Mouse (Mus musculus): ENCODE measurements at regions not wholly inside any gene's neighbourhood (a gene's known extent, or its start where the extent isn't known, plus 50 kb on each side); places are given as distances from the start of the nearest gene placed in this dataset.

DNA sequence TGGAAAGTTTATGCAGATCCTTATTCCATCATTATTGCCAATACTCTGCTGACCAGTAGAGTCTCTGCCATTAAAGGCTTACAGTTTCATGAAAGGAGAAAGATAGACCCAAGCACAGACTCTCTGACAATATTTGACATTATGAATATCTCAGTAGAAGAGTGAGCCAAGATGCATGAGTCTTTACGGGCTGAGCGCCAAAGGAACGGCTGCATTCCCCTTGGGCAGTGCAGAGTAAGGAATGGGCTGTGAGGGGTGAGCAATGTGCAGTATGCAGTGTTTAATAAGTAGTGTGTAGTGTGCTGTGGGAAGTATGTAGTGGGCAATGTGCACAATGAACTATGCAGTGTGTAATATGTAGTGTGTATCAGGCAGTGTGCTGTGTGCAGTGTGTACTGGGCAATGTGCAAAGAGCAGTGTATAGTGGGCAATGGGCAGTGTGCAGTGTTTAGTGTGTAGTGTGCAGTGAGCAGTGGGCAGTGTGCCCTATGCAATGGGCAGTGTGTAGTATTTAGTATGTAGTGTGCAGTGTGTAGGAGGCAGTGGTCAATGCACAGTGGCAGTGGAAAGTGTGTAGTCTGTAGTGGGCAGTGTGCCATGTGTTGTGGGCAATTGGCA, 671.8 kb downstream of the 5730522E02Rik start:
- Histone ChIP-seq H3K27ac (ENCODE audit: low read depth, low read length) (no peak overlapping the region), H3K4me2 (replicated peaks; ENCODE audit: low read depth, low read length) (no peak overlapping the region), H3K4me1 (replicated peaks; ENCODE audit: control insufficient read depth, insufficient read depth, low read length) (no peaks in the 10 kb centered on the region), H3K36me3 (ENCODE audit: control insufficient read depth, insufficient read depth, low read length) (no peaks in the 10 kb centered on the region), H3K4me3 (ENCODE audit: low read depth, low read length) (no peak overlapping the region), H3K9me3 (ENCODE audit: control insufficient read depth, low read length) (no peaks in the 10 kb centered on the region), H3K9ac (ENCODE audit: low read depth, low read length) (no peak overlapping the region), H3K27me3 (ENCODE audit: control insufficient read depth, insufficient read depth, low read length) (no peaks in the 10 kb centered on the region)
- DNase-seq (ENCODE audit: low spot score) (no peak), ATAC-seq (ENCODE audit: low FRiP score) (no peak)
- WGBS: 99% methylated on average over 3 of the region's 3 CpGs

DNA sequence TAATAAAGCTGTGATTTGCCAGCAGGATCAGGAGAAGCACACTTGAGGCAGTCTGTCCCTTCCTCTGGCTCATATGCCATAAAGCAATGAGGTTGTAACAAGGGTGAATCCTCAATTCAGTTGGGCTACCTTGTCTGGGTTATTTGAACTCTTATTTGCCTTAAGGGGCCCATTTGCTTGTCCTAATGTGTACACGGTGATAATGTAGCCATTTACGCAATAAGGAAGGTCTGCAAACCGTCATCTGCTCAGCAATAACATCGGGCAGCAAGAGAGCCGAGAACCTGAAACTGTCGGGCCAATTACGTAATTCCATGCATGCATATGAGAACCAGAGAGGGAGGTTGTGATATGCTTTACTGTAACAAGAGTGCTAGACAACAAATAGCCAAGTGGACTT, 674.5 kb downstream of the 5730522E02Rik start:
- H3K4me2 ChIP-seq (replicated peaks; ENCODE audit: low read depth, low read length): no peak overlapping the region
- 89% methylated on average over 7 of the region's 7 CpGs for WGBS
- no peak overlapping the region for H3K27ac ChIP-seq (ENCODE audit: low read depth, low read length)
- no peaks in the 10 kb centered on the region for H3K36me3 ChIP-seq (ENCODE audit: control insufficient read depth, insufficient read depth, low read length)
- H3K4me3 ChIP-seq (ENCODE audit: low read depth, low read length): no peak overlapping the region
- DNase-seq (ENCODE audit: low spot score) (no peak), ATAC-seq (ENCODE audit: low FRiP score) (no peak)
- H3K27me3 ChIP-seq (ENCODE audit: control insufficient read depth, insufficient read depth, low read length): no peaks in the 10 kb centered on the region
- H3K9ac ChIP-seq (ENCODE audit: low read depth, low read length): no peak overlapping the region
- H3K4me1 ChIP-seq (replicated peaks; ENCODE audit: control insufficient read depth, insufficient read depth, low read length): no peaks in the 10 kb centered on the region
- no peaks in the 10 kb centered on the region for H3K9me3 ChIP-seq (ENCODE audit: control insufficient read depth, low read length)

DNA sequence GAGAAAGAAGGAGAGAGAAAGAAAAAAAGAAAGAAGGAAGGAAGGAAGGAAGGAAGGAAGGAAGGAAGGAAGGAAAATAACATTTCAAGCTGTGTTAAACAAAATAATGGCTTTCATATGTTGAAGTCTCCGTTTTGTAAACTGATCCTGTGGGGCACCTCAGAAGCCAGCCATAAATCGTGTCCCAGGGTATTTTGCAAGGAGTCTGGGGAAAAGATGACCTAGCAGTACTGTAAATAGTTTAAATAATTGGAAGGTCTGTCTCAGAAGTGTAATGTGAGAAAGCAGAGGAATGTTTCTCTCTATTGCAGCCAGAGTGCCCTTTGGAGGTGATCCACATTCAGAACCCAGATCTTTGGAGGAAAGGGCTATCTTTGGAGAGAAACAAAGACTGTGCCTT, 677.5 kb downstream of the 5730522E02Rik start:
- WGBS: 62% methylated on average over 2 of the region's 2 CpGs

DNA sequence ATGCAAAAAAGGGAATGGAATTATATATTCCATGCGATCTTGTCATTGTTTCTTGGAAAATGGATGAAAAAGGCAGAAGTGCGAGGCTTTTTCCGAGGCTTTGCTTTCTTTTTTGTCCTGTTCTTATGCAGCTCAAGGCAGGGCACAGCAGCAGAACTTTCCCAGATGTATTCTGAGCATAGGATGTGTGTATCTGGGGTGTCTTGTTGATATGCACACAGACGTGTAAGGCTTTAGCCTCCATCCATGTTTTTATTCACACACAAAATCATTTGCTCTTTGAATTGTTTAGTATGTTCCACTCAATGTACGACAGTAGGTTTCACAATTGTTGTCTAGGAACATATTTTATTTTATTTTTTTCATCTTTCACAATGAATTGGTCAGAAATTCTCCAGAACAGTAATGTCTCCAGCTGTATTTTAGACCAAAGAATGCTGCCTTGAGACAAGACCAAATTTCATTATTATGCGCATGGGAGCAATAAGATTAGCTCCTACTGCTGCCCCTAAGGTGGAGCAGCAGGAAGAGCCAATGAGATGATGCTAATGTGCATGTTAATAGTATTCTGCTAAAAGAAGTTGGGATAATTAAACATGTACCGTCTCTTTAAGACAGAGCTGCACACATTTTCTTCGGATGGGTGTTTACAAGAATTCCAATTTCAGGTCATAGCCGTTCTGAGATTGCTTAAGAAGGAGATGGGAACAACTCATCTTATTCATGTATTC, 678.7 kb downstream of the 5730522E02Rik start:
- H3K9me3 ChIP-seq (ENCODE audit: control insufficient read depth, low read length): no peaks in the 10 kb centered on the region
- DNase-seq (ENCODE audit: low spot score) (no peak), ATAC-seq (ENCODE audit: low FRiP score) (peak; percentile 73)
- H3K27ac ChIP-seq (ENCODE audit: low read depth, low read length): peak overlapping the region; percentile 24; the same call in 1 of the 2 replicates
- no peaks in the 10 kb centered on the region for H3K36me3 ChIP-seq (ENCODE audit: control insufficient read depth, insufficient read depth, low read length)
- 71% methylated on average over 9 of the region's 9 CpGs for WGBS
- no peaks in the 10 kb centered on the region for H3K27me3 ChIP-seq (ENCODE audit: control insufficient read depth, insufficient read depth, low read length)
- H3K4me3 ChIP-seq (ENCODE audit: low read depth, low read length): no peak overlapping the region
- H3K4me2 ChIP-seq (replicated peaks; ENCODE audit: low read depth, low read length): no peak overlapping the region
- H3K4me1 ChIP-seq (replicated peaks; ENCODE audit: control insufficient read depth, insufficient read depth, low read length): no peaks in the 10 kb centered on the region
- H3K9ac ChIP-seq (ENCODE audit: low read depth, low read length): no peak overlapping the region

More for the DNA sequence above, 677.5 kb downstream of the 5730522E02Rik start:
- Histone ChIP-seq H3K9me3 (ENCODE audit: control insufficient read depth, low read length) (no peaks in the 10 kb centered on the region), H3K36me3 (ENCODE audit: control insufficient read depth, insufficient read depth, low read length) (no peaks in the 10 kb centered on the region), H3K4me2 (replicated peaks; ENCODE audit: low read depth, low read length) (no peak overlapping the region), H3K27ac (ENCODE audit: low read depth, low read length) (no peak overlapping the region), H3K4me3 (ENCODE audit: low read depth, low read length) (no peak overlapping the region), H3K9ac (ENCODE audit: low read depth, low read length) (no peak overlapping the region), H3K27me3 (ENCODE audit: control insufficient read depth, insufficient read depth, low read length) (no peaks in the 10 kb centered on the region), H3K4me1 (replicated peaks; ENCODE audit: control insufficient read depth, insufficient read depth, low read length) (no peaks in the 10 kb centered on the region)
- DNase-seq (ENCODE audit: low spot score) (no peak), ATAC-seq (ENCODE audit: low FRiP score) (no peak)

DNA sequence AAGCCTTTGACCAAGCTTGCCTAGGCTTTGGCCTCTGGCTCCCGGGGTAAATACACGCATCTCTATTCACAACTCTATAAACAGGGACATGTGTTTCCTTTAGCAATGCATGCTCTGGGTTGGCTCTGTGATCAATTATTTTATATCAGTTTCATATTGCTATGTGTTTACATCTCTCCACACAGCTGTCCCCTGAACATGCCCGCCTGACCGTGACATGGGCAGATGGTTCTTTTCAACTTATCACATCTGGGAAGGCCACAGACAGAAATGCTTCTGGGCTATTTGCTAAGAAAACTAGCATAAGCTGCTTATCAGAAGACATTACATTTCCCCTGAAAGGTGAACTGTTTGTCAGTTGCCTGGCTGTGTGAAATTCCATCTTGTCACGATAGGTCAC, 682.5 kb downstream of the 5730522E02Rik start:
- Histone ChIP-seq H3K4me2 (replicated peaks; ENCODE audit: low read depth, low read length) (no peak overlapping the region), H3K9me3 (ENCODE audit: control insufficient read depth, low read length) (no peaks in the 10 kb centered on the region), H3K27me3 (ENCODE audit: control insufficient read depth, insufficient read depth, low read length) (no peaks in the 10 kb centered on the region), H3K36me3 (ENCODE audit: control insufficient read depth, insufficient read depth, low read length) (no peaks in the 10 kb centered on the region), H3K9ac (ENCODE audit: low read depth, low read length) (no peak overlapping the region), H3K27ac (ENCODE audit: low read depth, low read length) (no peak overlapping the region), H3K4me1 (replicated peaks; ENCODE audit: control insufficient read depth, insufficient read depth, low read length) (no peaks in the 10 kb centered on the region), H3K4me3 (ENCODE audit: low read depth, low read length) (no peak overlapping the region)
- WGBS: 84% methylated on average over 5 of the region's 5 CpGs
- ATAC-seq (ENCODE audit: low FRiP score): no peak
- no peak for DNase-seq (ENCODE audit: low spot score)

DNA sequence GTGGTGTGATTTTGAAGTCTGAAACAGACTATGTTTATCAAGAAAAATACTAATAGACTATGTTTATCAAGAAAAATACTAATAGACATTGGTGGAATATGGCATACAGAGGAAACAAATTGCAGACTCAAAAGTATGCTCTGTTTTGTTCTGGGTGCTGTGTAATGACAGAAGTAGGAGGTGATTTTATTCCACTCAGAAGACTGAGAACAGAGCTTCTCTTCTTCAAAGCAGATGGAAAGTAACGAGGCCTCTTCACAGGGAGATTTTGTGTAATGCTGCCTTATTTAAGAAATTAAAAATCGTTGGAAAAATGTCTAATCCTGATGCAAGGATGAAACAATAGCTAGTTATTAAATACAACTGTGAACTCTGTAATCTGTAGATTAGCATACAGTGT, 691.7 kb downstream of the 5730522E02Rik start:
- H3K36me3 ChIP-seq (ENCODE audit: control insufficient read depth, insufficient read depth, low read length): no peaks in the 10 kb centered on the region
- H3K4me2 ChIP-seq (replicated peaks; ENCODE audit: low read depth, low read length): no peak overlapping the region
- H3K4me3 ChIP-seq (ENCODE audit: low read depth, low read length): no peak overlapping the region
- ATAC-seq (ENCODE audit: low FRiP score): no peak
- H3K27me3 ChIP-seq (ENCODE audit: control insufficient read depth, insufficient read depth, low read length): no peaks in the 10 kb centered on the region
- 86% methylated on average over 2 of the region's 2 CpGs for WGBS
- DNase-seq (ENCODE audit: low spot score): no peak
- no peak overlapping the region for H3K27ac ChIP-seq (ENCODE audit: low read depth, low read length)
- H3K9ac ChIP-seq (ENCODE audit: low read depth, low read length): no peak overlapping the region
- no peaks in the 10 kb centered on the region for H3K4me1 ChIP-seq (replicated peaks; ENCODE audit: control insufficient read depth, insufficient read depth, low read length)
- no peaks in the 10 kb centered on the region for H3K9me3 ChIP-seq (ENCODE audit: control insufficient read depth, low read length)

DNA sequence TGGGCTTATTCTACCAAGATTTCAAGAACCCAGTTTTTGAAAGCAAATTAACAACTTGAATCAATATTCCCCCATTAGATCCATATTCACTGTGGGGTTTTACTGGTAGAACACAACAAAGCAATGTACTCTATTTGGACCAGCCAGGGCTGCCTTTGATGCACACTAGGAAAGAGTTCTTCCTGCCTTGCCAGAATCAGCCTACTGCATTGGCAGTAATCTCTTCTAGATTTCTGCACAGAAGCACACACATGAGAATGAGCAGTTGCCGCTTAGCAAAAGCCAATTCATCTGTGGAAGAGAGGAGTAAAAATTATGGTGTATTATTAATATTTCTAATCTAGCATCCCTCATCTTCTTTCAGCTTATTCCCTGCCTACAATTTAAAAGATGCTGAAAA, 692.4 kb downstream of the 5730522E02Rik start:
- H3K9ac ChIP-seq (ENCODE audit: low read depth, low read length): no peak overlapping the region
- ATAC-seq (ENCODE audit: low FRiP score) (no peak), DNase-seq (ENCODE audit: low spot score) (no peak)
- H3K4me3 ChIP-seq (ENCODE audit: low read depth, low read length): no peak overlapping the region
- no peak overlapping the region for H3K27ac ChIP-seq (ENCODE audit: low read depth, low read length)
- H3K36me3 ChIP-seq (ENCODE audit: control insufficient read depth, insufficient read depth, low read length): no peaks in the 10 kb centered on the region
- H3K27me3 ChIP-seq (ENCODE audit: control insufficient read depth, insufficient read depth, low read length): no peaks in the 10 kb centered on the region
- H3K4me2 ChIP-seq (replicated peaks; ENCODE audit: low read depth, low read length): no peak overlapping the region
- H3K4me1 ChIP-seq (replicated peaks; ENCODE audit: control insufficient read depth, insufficient read depth, low read length): no peaks in the 10 kb centered on the region
- H3K9me3 ChIP-seq (ENCODE audit: control insufficient read depth, low read length): no peaks in the 10 kb centered on the region
- 94% methylated on average over 1 of the region's 1 CpGs for WGBS

DNA sequence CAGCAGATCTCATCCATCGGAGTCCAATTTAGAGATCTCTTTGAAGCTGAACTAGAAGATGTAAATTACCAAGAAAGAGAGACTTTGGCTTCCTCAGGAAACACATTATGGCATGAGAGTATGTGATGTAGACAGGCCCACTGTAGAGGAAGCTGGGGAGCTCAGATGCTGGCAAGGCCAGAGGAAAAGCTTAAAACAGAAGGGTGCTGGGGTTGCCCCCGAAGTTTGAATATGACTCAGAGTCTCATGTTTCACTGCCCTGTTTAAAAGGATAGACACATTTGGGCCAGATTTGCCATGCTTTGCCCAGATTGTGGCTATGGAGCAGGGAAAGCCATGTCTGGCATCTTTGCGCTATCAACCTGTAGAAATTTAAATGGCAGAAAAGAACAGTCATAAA, 705.1 kb downstream of the 5730522E02Rik start:
- Histone ChIP-seq H3K4me1 (replicated peaks; ENCODE audit: control insufficient read depth, insufficient read depth, low read length) (no peaks in the 10 kb centered on the region), H3K27me3 (ENCODE audit: control insufficient read depth, insufficient read depth, low read length) (no peaks in the 10 kb centered on the region), H3K9me3 (ENCODE audit: control insufficient read depth, low read length) (no peaks in the 10 kb centered on the region), H3K9ac (ENCODE audit: low read depth, low read length) (no peak overlapping the region), H3K36me3 (ENCODE audit: control insufficient read depth, insufficient read depth, low read length) (no peaks in the 10 kb centered on the region), H3K4me3 (ENCODE audit: low read depth, low read length) (no peak overlapping the region), H3K27ac (ENCODE audit: low read depth, low read length) (no peak overlapping the region), H3K4me2 (replicated peaks; ENCODE audit: low read depth, low read length) (no peak overlapping the region)
- WGBS: 86% methylated on average over 3 of the region's 3 CpGs
- no peak for ATAC-seq (ENCODE audit: low FRiP score)
- DNase-seq (ENCODE audit: low spot score): no peak

DNA sequence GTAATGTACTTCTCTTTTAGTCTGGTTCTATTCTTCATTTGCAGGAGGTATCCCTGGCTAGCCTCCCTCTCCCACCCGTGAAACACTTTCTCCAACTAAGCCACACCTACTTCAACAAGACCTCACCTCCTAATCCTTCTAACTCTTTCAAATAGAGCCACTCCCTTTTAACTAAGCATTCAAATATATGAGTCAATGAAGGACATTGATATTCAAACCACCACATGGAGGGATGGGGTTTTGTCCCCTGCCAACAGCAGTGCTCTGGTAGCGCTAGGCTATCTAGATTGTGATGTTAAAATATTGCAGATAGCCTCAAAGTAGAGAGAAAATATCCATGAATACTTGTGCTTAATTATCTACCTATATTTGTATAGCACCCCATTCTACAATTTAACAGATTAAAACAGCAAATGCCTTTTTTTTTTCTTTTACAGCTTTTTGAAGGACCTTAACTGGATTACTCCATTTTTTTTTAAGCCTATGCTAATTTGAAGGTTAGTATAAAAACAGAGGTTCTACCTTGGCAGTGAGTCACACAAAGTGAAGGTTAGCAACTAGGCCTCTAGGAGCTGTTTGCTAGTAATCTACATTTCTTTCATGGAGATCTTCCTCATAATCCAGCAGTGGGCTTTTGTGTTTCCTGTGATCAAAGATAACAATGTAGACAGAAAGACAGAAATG, 736.7 kb downstream of the 5730522E02Rik start:
- Histone ChIP-seq H3K9me3 (ENCODE audit: control insufficient read depth, low read length) (no peaks in the 10 kb centered on the region), H3K27ac (ENCODE audit: low read depth, low read length) (no peak overlapping the region), H3K27me3 (ENCODE audit: control insufficient read depth, insufficient read depth, low read length) (no peaks in the 10 kb centered on the region), H3K4me3 (ENCODE audit: low read depth, low read length) (no peak overlapping the region), H3K36me3 (ENCODE audit: control insufficient read depth, insufficient read depth, low read length) (no peaks in the 10 kb centered on the region), H3K4me1 (replicated peaks; ENCODE audit: control insufficient read depth, insufficient read depth, low read length) (no peaks in the 10 kb centered on the region), H3K4me2 (replicated peaks; ENCODE audit: low read depth, low read length) (no peak overlapping the region), H3K9ac (ENCODE audit: low read depth, low read length) (no peak overlapping the region)
- ATAC-seq (ENCODE audit: low FRiP score) (no peak), DNase-seq (ENCODE audit: low spot score) (no peak)
- WGBS: 40% methylated on average over 2 of the region's 2 CpGs

Data from hindbrain, embryonic 11.5 days (tissue).